Mouse (Mus musculus) kidney, embryonic 15.5 days (tissue): ENCODE measurements around the gene Kif2c. TPM values are rescaled to one million over a fixed set of nuclear protein-coding genes. Genes with fewer than 3 reads are reported as not detected.

Source experiments
- ATAC-seq: fragments of 200-750 bp; cut with Nextera tagmentation; replicated peaks from 2 replicates; pipeline ENCODE4 v1.8.0; 2017; ENCODE audit warnings: moderate TSS enrichment; ENCODE audit not compliant: low FRiP score
- H3K27ac ChIP-seq: fragments of 300-500 bp; sonication (generic); 2 replicates; pipeline ENCODE4 v1.5.1; 2015; ENCODE audit warnings: mild to moderate bottlenecking, inconsistent platforms
- H3K27me3 ChIP-seq: fragments of 300-500 bp; sonication (generic); 2 replicates; pipeline ENCODE4 v1.6.1; 2015; ENCODE audit warnings: inconsistent platforms
- H3K36me3 ChIP-seq: fragments of 300-500 bp; sonication (generic); 2 replicates; pipeline ENCODE4 v1.6.1; 2015; ENCODE audit warnings: inconsistent platforms
- H3K4me1 ChIP-seq: fragments of 300-500 bp; sonication (generic); 2 replicates; pipeline ENCODE4 v1.6.1; 2015; ENCODE audit warnings: inconsistent platforms
- H3K4me2 ChIP-seq: fragments of 300-500 bp; sonication (generic); 2 replicates; pipeline ENCODE4 v1.6.1; 2015; ENCODE audit warnings: moderate library complexity, mild to moderate bottlenecking, inconsistent platforms
- H3K4me3 ChIP-seq: fragments of 300-500 bp; sonication (generic); replicated peaks from 2 replicates; pipeline ENCODE4 v1.5.1; 2015; ENCODE audit warnings: mild to moderate bottlenecking, inconsistent platforms
- H3K9ac ChIP-seq: fragments of 300-500 bp; sonication (generic); 2 replicates; pipeline ENCODE4 v1.6.1; 2015; ENCODE audit warnings: mild to moderate bottlenecking, inconsistent platforms
- H3K9me3 ChIP-seq: fragments of 300-500 bp; sonication (generic); replicated peaks from 2 replicates; pipeline ENCODE4 v1.6.1; 2016; ENCODE audit warnings: inconsistent platforms
- WGBS: fragments of 180-500 bp; shearing (Covaris S2); methylation state at CpG from one replicate; pipeline ENCODE4 v1.1.7; 2015; ENCODE audit warnings: mixed read lengths; 5-methylcytosine and 5-hydroxymethylcytosine counted together
- polyA plus RNA-seq: library from polyadenylated mRNA; unstranded; fragments of >200 nt; fragmentation: Nextera tagmentation; extraction: Ambion mirVana; gene quantifications from 2 replicates; pipeline ENCODE4 v1.2.1, GENCODE M21; 2015

Kif2c gene
- polyA plus RNA-seq, 1 experiment from 2014 or later: 76.0 TPM

- no peak for ATAC-seq
- no peak overlapping the region for H3K27ac ChIP-seq
- H3K27me3 ChIP-seq: peaks cover 22% of the 10 kb centered on the region
- peak overlapping the region; percentile 79 for H3K4me3 ChIP-seq
- H3K36me3 ChIP-seq: peaks cover 17% of the 10 kb centered on the region; the same call in 1 of the 2 replicates
- H3K9me3 ChIP-seq: no peaks in the 10 kb centered on the region
- WGBS: 25% methylated on average over 11 of the region's 11 CpGs
- H3K4me1 ChIP-seq: peaks cover 21% of the 10 kb centered on the region
- peak overlapping the region; percentile 88 for H3K9ac ChIP-seq
- peak overlapping the region; percentile 99 for H3K4me2 ChIP-seq
Measured at GRCm38 (mm10) chr4:117132794-117133143, 49.7 kb downstream of the Kif2c start.

GRCm38 (mm10) chr4:117131890-117132793, 50.3 kb downstream of the Kif2c start:
- peaks cover 18% of the 10 kb centered on the region; the same call in 1 of the 2 replicates for H3K36me3 ChIP-seq
- H3K27ac ChIP-seq: no peak overlapping the region
- no peak overlapping the region for H3K9ac ChIP-seq
- H3K4me1 ChIP-seq: peaks cover 21% of the 10 kb centered on the region
- H3K4me3 ChIP-seq: peak overlapping the region; percentile 79
- no peaks in the 10 kb centered on the region for H3K9me3 ChIP-seq
- 42% methylated on average over 7 of the region's 7 CpGs for WGBS
- H3K27me3 ChIP-seq: peaks cover 22% of the 10 kb centered on the region
- peak overlapping the region; percentile 99 for H3K4me2 ChIP-seq
- ATAC-seq: no peak

GRCm38 (mm10) chr4:117131198-117131597, 51.2 kb downstream of the Kif2c start:
- Histone ChIP-seq H3K4me1 (peaks cover 27% of the 10 kb centered on the region), H3K4me2 (no peak overlapping the region), H3K9ac (no peak overlapping the region), H3K27me3 (peaks cover 22% of the 10 kb centered on the region), H3K9me3 (no peaks in the 10 kb centered on the region), H3K36me3 (peaks cover 18% of the 10 kb centered on the region; the same call in 1 of the 2 replicates), H3K4me3 (no peak overlapping the region), H3K27ac (no peak overlapping the region)
- ATAC-seq: no peak
- WGBS: 87% methylated on average over 6 of the region's 6 CpGs

GRCm38 (mm10) chr4:117130790-117131189, 51.6 kb downstream of the Kif2c start:
- Histone ChIP-seq H3K9me3 (no peaks in the 10 kb centered on the region), H3K27me3 (peaks cover 22% of the 10 kb centered on the region), H3K36me3 (peaks cover 18% of the 10 kb centered on the region; the same call in 1 of the 2 replicates), H3K9ac (no peak overlapping the region), H3K4me1 (peaks cover 31% of the 10 kb centered on the region), H3K27ac (no peak overlapping the region), H3K4me2 (no peak overlapping the region), H3K4me3 (no peak overlapping the region)
- 73% methylated on average over 6 of the region's 6 CpGs for WGBS
- no peak for ATAC-seq

- Histone ChIP-seq H3K36me3 (peaks cover 18% of the 10 kb centered on the region; the same call in 1 of the 2 replicates), H3K4me1 (peaks cover 39% of the 10 kb centered on the region), H3K4me2 (no peak overlapping the region), H3K4me3 (no peak overlapping the region), H3K9ac (no peak overlapping the region), H3K27me3 (peaks cover 18% of the 10 kb centered on the region), H3K27ac (no peak overlapping the region), H3K9me3 (no peaks in the 10 kb centered on the region)
- 89% methylated on average over 33 of the region's 33 CpGs for WGBS
- ATAC-seq: no peak
Measured at GRCm38 (mm10) chr4:117127991-117128686, 54.3 kb downstream of the Kif2c start.

GRCm38 (mm10) chr4:117126675-117127290, 55.7 kb downstream of the Kif2c start, which contains the start of gene Tctex1d4:
Gene Tctex1d4 (plus strand): TSS chr4:117126794.
- H3K4me2 ChIP-seq: peak within 1 kb of the TSS; percentile 39
- peak within 1 kb of the TSS; percentile 29 for H3K9ac ChIP-seq
- 77% methylated on average over 9 of the region's 9 CpGs for WGBS
- peaks cover 18% of the 10 kb centered on the region; the same call in 1 of the 2 replicates for H3K36me3 ChIP-seq
- H3K27ac ChIP-seq: peak within 1 kb of the TSS; percentile 94
- H3K4me3 ChIP-seq: no peak within 1 kb of the TSS
- peaks cover 5% of the 10 kb centered on the region for H3K27me3 ChIP-seq
- no peaks in the 10 kb centered on the region for H3K9me3 ChIP-seq
- H3K4me1 ChIP-seq: peaks cover 26% of the 10 kb centered on the region
- no peak for ATAC-seq

GRCm38 (mm10) chr4:117125910-117126674, 56.3 kb downstream of the Kif2c start:
- H3K27ac ChIP-seq: peak overlapping the region; percentile 94
- H3K4me2 ChIP-seq: peak overlapping the region; percentile 39
- no peak overlapping the region for H3K4me3 ChIP-seq
- H3K36me3 ChIP-seq: peaks cover 15% of the 10 kb centered on the region; the same call in 1 of the 2 replicates
- 27% methylated on average over 15 of the region's 15 CpGs for WGBS
- H3K27me3 ChIP-seq: no peaks in the 10 kb centered on the region
- peak overlapping the region; percentile 29; the same call in 1 of the 2 replicates for H3K9ac ChIP-seq
- peak; percentile 68 for ATAC-seq
- H3K4me1 ChIP-seq: peaks cover 32% of the 10 kb centered on the region
- H3K9me3 ChIP-seq: no peaks in the 10 kb centered on the region

- H3K4me2 ChIP-seq: peak within 1 kb of the TSS; percentile 39
- WGBS: 28% methylated on average over 8 of the region's 8 CpGs
Measured at GRCm38 (mm10) chr4:117125348-117125909, 57.0 kb downstream of the Kif2c start, which contains the start of gene Btbd19. Gene Btbd19 (minus strand): TSS chr4:117125725.

GRCm38 (mm10) chr4:117124518-117125347, 57.7 kb downstream of the Kif2c start:
- Histone ChIP-seq H3K36me3 (peaks cover 15% of the 10 kb centered on the region; the same call in 1 of the 2 replicates), H3K4me2 (peak overlapping the region; percentile 39), H3K27ac (peak overlapping the region; percentile 94), H3K9me3 (no peaks in the 10 kb centered on the region), H3K27me3 (no peaks in the 10 kb centered on the region), H3K4me3 (no peak overlapping the region), H3K4me1 (peaks cover 33% of the 10 kb centered on the region), H3K9ac (peak overlapping the region; percentile 29; the same call in 1 of the 2 replicates)
- WGBS: 52% methylated on average over 14 of the region's 14 CpGs
- ATAC-seq: no peak

More at GRCm38 (mm10) chr4:117125348-117125909, 57.0 kb downstream of the Kif2c start, which contains the start of gene Btbd19:
- peaks cover 15% of the 10 kb centered on the region; the same call in 1 of the 2 replicates for H3K36me3 ChIP-seq
- peaks cover 33% of the 10 kb centered on the region for H3K4me1 ChIP-seq
- H3K9me3 ChIP-seq: no peaks in the 10 kb centered on the region
- H3K27me3 ChIP-seq: no peaks in the 10 kb centered on the region
- ATAC-seq: peak; percentile 7
- no peak within 1 kb of the TSS for H3K4me3 ChIP-seq
- peak within 1 kb of the TSS; percentile 29 for H3K9ac ChIP-seq
- peak within 1 kb of the TSS; percentile 94 for H3K27ac ChIP-seq

GRCm38 (mm10) chr4:117124218-117124517, 58.3 kb downstream of the Kif2c start:
- no peak for ATAC-seq
- Histone ChIP-seq H3K4me1 (peaks cover 33% of the 10 kb centered on the region), H3K4me2 (no peak overlapping the region), H3K9me3 (no peaks in the 10 kb centered on the region), H3K36me3 (peaks cover 14% of the 10 kb centered on the region; the same call in 1 of the 2 replicates), H3K9ac (no peak overlapping the region), H3K27ac (peak overlapping the region; percentile 94; the same call in 1 of the 2 replicates), H3K4me3 (no peak overlapping the region), H3K27me3 (no peaks in the 10 kb centered on the region)
- WGBS: 72% methylated on average over 3 of the region's 3 CpGs
